Mouse (Mus musculus): ENCODE measurements at regions not wholly inside any gene's neighbourhood (a gene's known extent, or its start where the extent isn't known, plus 50 kb on each side); places are given as distances from the start of the nearest gene placed in this dataset.
A peak's percentile ranks its signal among the peaks of the same experiment; 100 is the strongest.

DNA sequence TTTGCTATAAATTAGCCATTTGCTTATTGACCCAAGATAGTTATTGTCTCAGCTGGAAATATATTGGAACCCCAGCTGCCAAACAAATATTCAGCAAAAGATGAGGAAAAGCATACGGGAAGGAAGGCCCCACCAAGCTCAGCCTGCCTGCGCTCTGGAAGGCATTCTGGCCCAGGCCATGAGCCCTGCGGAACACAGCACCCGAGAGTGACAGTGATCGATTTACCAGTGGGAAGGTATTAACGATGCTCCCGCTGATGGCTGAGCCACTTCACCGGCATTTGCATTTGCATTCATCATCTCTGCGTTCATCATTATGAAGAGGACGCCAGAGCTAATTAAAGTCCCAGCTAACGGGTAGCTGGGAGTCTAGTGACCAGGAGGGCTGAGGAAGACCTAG, 174.8 kb downstream of the Irx2 start:
- no peak for DNase-seq (ENCODE audit: low spot score in 2 of 2)

GRCm38 (mm10) chr13:72809226-72809625, 180.6 kb downstream of the Irx2 start:
- DNase-seq (ENCODE audit: low spot score in 2 of 2): no peak

- DNase-seq (ENCODE audit: low spot score in 2 of 2): no peak
Observed at GRCm38 (mm10) chr13:72810626-72811025, 182.0 kb downstream of the Irx2 start.

DNA sequence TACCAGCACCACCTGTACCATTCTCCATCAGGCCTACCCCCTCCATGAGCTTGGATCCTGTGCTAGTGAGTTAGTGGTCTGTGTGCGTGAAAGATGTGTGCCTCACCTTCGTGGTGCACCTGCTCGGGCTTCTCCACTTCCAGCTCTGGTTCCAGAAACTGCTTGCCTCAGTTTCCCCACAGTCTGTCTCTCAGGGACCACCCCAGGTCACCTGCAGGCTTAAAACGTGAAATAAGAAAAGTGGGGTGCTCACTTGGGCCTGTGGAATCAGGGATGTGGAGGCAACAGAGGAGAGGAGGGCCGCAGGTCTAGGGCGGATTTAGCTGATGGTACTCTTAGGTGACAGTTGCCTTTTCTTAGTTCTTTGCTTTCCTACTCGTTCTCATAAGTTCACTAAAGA, 186.0 kb downstream of the Irx2 start:
- DNase-seq (ENCODE audit: low spot score in 2 of 2): no peak

- no peak for DNase-seq (ENCODE audit: low spot score in 2 of 2)
Observed at GRCm38 (mm10) chr13:72815236-72815932, 186.8 kb downstream of the Irx2 start.

DNA sequence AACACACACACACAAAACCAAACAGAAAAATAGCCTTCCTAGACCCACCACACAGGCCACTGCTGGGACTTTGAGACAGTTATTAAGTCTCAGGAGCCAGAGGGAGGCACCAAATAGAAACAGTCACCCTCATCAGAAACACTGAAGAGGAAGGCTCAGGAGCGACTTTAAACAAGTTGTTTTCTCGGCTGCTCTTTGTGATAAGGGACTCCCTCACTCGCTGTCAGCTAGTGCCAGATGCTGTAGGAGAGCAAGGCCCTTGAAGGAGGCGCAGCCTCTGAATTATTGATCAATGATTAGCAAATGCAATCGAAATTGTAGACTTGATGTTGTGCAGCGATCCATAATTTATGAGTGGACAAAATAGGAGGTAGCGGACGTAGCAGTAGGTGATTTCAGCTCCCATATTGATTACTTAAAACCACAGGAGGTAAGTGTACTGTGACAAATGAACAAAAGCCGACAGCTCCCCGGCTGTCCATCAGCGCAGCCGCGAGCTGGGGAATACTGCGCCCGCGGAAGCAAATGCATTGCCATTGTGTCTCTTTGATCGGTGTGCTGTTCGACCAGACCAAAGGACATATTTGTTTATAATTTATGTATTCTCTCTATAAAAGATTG, 187.4 kb downstream of the Irx2 start:
- DNase-seq (ENCODE audit: low spot score in 2 of 2): no peak

- no peak for DNase-seq (ENCODE audit: low spot score in 2 of 2)
Observed at GRCm38 (mm10) chr13:72816856-72817255, 188.2 kb downstream of the Irx2 start.

DNA sequence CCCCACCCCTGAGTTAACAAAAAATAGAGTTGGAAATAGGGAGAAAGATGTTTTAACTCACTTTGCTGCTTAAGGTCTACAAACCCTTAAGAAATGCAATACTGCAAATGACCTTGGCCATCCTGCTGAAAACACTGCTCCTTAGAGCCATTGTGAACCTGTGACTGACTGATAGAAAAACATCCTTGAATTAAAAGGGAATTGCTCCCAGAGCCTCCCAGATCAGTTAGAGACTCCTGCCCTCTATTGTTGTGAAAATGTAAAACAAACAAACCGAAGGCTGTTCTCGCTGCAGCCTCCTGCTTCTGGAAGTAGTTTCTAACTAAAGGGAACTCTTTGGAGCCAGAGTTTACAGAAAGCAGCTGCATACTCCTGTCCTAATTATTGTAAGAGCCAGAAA, 188.9 kb downstream of the Irx2 start:
- no peak for DNase-seq (ENCODE audit: low spot score in 2 of 2)

DNA sequence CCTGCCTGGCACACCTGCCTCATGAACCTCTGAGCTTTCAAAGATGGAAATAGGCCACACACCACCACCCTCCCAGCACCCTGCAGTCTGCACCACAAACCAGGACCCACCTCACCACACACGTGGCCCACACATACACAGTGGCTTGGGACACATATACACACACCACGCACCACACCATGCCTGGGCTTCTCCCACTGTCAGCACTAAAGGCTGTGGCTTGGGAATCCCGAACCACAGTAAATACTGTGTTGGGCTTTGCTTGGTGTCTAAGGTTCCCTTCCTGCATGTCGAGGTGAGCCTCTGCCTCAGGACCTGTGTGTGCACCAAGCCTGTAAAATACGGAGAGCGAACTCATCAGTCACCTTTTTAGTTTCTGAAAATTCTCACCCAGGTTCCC, 189.3 kb downstream of the Irx2 start:
- DNase-seq (ENCODE audit: low spot score in 2 of 2): no peak

DNA sequence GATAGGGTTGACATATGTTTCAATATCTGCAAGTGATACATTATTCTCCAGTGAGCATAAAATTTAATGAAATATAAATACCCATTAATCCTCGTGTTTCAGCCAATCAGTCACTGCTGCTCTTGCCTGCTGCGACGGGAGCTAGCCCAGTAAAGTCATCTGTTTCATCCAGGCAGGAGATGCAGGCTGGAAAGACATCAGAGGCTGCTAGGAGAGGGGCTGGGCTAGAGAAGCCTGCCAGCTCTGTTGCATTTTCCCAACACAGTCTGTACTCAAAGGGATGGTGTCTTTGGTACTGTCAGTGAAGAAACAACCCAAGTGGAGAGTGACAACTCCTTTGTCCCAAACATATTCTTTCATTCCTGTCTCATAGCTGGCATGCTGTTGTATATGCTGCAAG, 198.0 kb downstream of the Irx2 start:
- no peak for DNase-seq (ENCODE audit: low spot score in 2 of 2)

DNA sequence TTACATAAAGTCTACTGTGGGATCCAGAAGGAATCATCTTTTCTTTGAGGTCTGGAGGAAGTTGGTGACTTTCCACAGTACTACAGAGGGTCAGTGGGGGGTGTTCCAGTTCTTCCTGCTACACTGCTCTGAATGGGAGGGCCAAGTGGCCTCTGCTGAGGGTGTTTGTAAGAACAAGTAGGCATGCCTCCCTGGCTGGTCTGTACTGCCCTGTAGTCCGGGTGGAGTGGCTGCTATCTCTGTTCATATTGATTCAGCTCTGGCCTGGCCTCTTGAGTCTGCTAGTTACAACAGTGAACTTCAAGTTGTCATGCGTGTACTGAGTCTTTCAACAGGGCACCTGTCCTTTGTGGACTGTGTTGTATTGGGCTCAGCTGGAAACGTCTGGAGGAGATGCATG, 200.7 kb downstream of the Irx2 start:
- DNase-seq (ENCODE audit: low spot score in 2 of 2): no peak

DNA sequence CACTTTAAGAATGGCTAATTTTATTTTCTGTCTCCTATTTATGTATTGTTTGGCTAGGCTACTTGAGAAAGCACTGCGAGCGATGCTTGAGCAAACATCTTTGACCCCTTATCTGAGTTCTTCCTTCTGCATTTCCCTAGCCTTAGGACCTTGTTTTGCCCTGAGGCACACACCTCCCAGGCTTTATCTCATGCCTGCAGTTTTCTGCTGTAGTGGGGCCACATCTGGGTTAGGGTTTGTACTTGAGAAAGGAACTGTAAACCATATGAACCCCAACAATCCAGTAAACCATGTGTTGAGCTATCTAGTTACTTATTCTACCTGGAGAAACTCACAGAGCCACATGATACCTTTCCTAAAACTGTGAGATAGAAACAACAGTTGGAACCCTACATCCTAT, 204.7 kb downstream of the Irx2 start:
- DNase-seq (ENCODE audit: low spot score in 2 of 2): no peak

DNA sequence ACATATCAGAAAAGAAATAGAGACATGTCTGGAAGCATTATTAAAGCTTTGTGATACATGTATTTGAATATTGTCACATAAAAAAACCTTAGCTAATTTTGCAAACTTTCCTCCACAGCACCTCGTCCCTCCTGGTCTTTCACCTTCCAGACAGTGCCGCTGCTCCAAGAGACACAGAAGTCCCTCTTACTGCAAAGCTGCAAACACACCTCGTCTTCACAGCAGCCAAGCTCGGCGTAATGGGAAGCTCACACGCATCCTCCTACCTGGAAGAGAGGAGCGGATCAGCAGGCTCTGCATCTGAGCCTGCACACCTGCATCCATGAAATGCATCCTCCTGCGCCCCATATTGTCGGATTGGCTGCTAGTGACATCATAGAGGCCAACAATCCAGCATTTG, 208.4 kb downstream of the Irx2 start:
- no peak for DNase-seq (ENCODE audit: low spot score in 2 of 2)

GRCm38 (mm10) chr13:72848097-72848496, 219.5 kb downstream of the Irx2 start:
- no peak for DNase-seq (ENCODE audit: low spot score in 2 of 2)

GRCm38 (mm10) chr13:72849841-72850240, 221.2 kb downstream of the Irx2 start:
- no peak for DNase-seq (ENCODE audit: low spot score in 2 of 2)

- no peak for DNase-seq (ENCODE audit: low spot score in 2 of 2)
Observed at GRCm38 (mm10) chr13:72852896-72853295, 224.3 kb downstream of the Irx2 start.

DNA sequence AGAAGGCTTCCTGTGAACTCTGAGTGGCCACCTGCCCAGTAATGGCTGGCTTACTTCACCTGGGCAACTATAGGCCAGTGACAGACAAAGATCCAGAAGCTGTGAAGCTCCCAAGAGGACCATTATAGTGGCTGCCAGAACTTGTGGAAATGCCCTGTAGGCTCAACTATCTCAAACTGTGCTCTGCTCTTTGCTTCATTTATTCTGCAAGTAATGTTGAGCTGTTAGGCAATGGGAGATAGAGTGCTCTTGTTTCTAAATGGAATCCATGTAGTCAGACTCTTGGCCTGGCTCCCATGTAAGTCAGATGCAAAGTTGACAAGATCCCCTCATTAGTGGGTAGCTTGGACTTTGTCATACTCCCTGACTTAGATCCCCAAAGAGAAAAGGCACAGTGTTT, 247.3 kb downstream of the Irx2 start:
- DNase-seq (ENCODE audit: low spot score in 2 of 2): no peak

DNA sequence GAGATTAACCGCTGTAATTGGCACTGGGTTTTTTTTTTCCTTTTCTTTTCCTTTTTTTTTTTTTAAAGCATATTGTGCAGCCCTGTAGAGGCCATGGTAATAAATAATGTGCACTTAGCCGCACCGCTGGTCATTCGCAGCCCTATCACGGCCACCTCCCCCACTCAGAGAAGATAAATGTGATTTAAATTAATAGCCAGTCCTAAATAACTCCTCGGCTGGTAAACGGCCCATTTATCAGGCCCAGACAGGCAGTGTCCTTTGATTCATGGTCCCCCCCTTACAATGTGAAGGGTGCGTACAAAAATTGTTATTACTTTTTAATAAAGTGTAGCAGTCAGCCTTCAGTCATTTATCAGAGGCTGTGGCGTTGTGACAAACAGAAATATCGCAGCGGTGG, 266.4 kb downstream of the Irx2 start:
- no peak for DNase-seq (ENCODE audit: low spot score in 2 of 2)

GRCm38 (mm10) chr13:72902576-72902975, 274.0 kb downstream of the Irx2 start:
- peak in 1 of 2 experiments; percentile 11 for DNase-seq (ENCODE audit: low spot score in 2 of 2)

DNA sequence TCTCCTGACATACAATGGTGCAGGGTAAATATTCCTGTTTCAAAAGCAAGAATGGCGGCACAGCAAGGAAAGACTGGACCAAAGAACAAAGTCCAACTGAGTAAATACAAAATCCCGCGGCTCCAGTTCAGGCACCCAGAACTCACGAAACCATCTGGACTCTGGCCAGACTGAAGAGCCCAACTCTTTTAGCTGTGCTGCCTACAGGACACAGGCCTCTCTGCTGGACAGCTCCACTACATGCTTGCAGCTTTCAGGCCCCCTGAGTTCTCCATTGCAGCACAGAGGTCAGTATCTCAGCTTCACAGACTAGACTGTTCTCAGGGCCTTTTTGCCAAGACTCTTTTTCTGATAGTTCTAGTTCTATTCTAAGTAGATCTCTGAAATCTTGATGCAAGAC, 290.3 kb downstream of the Irx2 start:
- no peak for DNase-seq (ENCODE audit: low spot score in 2 of 2)

DNA sequence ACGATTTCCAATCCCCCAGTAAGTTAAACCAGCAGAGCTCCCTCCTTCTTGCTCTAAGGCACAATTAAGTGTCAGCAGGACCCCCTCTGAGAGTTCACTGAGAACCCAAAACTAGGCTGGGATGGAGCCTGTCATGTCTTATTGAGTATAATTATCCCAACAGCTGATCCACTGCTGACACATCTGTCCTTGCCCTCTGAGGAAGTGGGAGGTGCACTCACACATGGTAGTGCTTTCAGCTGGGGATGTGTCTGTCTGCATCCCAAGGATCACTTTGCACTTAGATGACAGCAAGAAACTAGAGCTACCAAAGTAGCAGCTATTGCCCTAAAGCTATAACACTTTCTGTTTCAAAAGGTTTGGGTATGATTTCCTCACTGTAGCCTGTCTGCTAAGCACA, 291.7 kb downstream of the Irx2 start:
- no peak for DNase-seq (ENCODE audit: low spot score in 2 of 2)

DNA sequence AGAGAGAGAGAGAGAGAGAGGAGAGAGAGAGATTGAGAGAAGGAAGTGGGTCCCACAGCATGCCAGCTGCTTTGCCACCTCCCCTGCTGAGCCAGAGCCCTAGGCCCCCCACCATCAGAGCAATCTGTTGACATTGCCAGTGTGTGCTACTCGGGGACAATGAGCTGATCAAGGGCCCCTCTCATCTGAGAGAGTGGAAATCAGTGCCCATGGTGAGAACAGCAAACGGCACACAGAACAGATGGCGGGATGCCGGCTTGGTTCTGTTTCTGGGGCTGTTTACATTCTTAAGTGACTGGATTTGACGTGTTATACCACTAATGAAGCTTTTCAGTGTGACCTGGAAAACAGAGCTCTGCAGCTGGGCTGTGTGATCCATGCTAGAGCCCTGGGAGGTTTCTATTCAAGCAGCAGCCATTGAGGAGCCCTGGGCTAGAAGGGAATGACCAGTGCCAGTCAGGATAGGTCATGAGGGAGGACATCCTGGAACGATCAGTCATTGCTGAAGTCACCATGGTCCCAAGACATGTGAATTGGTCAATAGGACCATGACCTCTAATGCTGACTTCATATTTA, 296.0 kb downstream of the Irx2 start:
- no peak for DNase-seq (ENCODE audit: low spot score in 2 of 2)

DNA sequence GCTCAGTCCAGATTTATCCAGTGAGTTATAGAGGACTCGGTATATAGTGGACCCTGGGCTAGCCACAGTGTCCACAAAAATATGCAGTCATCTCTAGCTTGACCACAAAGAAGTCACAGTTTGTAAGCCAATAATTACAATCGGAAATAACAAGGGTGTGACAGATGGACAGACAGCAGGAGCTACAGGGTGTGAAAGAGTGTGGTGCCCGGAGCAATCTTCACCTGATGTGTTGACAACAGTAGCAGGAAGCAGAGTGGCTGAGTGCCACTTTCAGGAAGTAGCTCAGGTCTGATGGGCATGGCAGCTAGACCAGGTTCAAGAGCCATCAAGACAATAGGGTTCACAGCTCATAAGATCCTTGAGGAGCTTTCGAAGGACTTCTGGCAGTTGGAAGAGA, 308.6 kb downstream of the Irx2 start:
- DNase-seq (ENCODE audit: low spot score in 2 of 2): no peak

Measured in gastrocnemius, postnatal 4 days (tissue).